Mouse (Mus musculus): ENCODE results near the gene Rsph14. TPM values are rescaled to one million over a fixed set of nuclear protein-coding genes. Genes with fewer than 3 reads are reported as not detected.

Rsph14 gene
- total RNA-seq, 2 experiments from 2014 or later, result not detected

- no peak for DNase-seq
Measured at GRCm38 (mm10) chr10:74990584-74991322, 41.6 kb downstream of the Rsph14 start.

GRCm38 (mm10) chr10:74989814-74990213 is 42.6 kb downstream of the Rsph14 start:
- DNase-seq, result no peak

GRCm38 (mm10) chr10:74987698-74988470 is 44.5 kb downstream of the Rsph14 start:
- no peak for DNase-seq

- DNase-seq, result no peak
Measured at GRCm38 (mm10) chr10:74983176-74983575, 49.2 kb downstream of the Rsph14 start.

- DNase-seq, result no peak
Measured at GRCm38 (mm10) chr10:74981159-74981558, 51.2 kb downstream of the Rsph14 start.

- no peak for DNase-seq
Measured at GRCm38 (mm10) chr10:74978056-74978455, 54.3 kb downstream of the Rsph14 start.

GRCm38 (mm10) chr10:74976429-74976828 is 56.0 kb downstream of the Rsph14 start:
- DNase-seq, result no peak

- DNase-seq, result no peak
Measured at GRCm38 (mm10) chr10:74975626-74976025, 56.8 kb downstream of the Rsph14 start.

- no peak for DNase-seq
Measured at GRCm38 (mm10) chr10:74973026-74973425, 59.4 kb downstream of the Rsph14 start.

- no peak for DNase-seq
Measured at GRCm38 (mm10) chr10:74969266-74969665, 63.1 kb downstream of the Rsph14 start.

- DNase-seq, result no peak
Measured at GRCm38 (mm10) chr10:74967651-74968267, 64.6 kb downstream of the Rsph14 start.

- DNase-seq, result peak; percentile 95
Measured at GRCm38 (mm10) chr10:74966850-74967451, 65.4 kb downstream of the Rsph14 start, which contains the start of gene Gnaz. TSS of gene Gnaz (plus strand) at chr10:74967177.

- DNase-seq, result no peak
Measured at GRCm38 (mm10) chr10:74964380-74964779, 68.0 kb downstream of the Rsph14 start.

- no peak for DNase-seq
Measured at GRCm38 (mm10) chr10:74952830-74953443, 79.4 kb downstream of the Rsph14 start.

GRCm38 (mm10) chr10:74940795-74941194 is 91.6 kb downstream of the Rsph14 start:
- DNase-seq, result no peak

- no peak for DNase-seq
Measured at GRCm38 (mm10) chr10:74939300-74939699, 93.1 kb downstream of the Rsph14 start.

GRCm38 (mm10) chr10:74938410-74938809 is 94.0 kb downstream of the Rsph14 start:
- no peak for DNase-seq

- no peak for DNase-seq
Measured at GRCm38 (mm10) chr10:74937003-74937790, 95.2 kb downstream of the Rsph14 start.

- DNase-seq, result no peak
Measured at GRCm38 (mm10) chr10:74935016-74935415, 97.4 kb downstream of the Rsph14 start.

- DNase-seq, result no peak
Measured at GRCm38 (mm10) chr10:74934521-74934920, 97.9 kb downstream of the Rsph14 start.

GRCm38 (mm10) chr10:74933548-74934190 is 98.7 kb downstream of the Rsph14 start:
- DNase-seq, result no peak

Measured in gastrocnemius, postnatal 25 days (tissue).